Mouse (Mus musculus) MEL-GATA-1-ER (cell line): ENCODE results near the gene Sned1.

Experiments used
- DNase-seq: peaks from one replicate; pipeline ENCODE4 v3.0.0-alpha.2; 2012; ENCODE audit warnings: low read depth; ENCODE audit errors: extremely low read depth

The Sned1 gene

DNA sequence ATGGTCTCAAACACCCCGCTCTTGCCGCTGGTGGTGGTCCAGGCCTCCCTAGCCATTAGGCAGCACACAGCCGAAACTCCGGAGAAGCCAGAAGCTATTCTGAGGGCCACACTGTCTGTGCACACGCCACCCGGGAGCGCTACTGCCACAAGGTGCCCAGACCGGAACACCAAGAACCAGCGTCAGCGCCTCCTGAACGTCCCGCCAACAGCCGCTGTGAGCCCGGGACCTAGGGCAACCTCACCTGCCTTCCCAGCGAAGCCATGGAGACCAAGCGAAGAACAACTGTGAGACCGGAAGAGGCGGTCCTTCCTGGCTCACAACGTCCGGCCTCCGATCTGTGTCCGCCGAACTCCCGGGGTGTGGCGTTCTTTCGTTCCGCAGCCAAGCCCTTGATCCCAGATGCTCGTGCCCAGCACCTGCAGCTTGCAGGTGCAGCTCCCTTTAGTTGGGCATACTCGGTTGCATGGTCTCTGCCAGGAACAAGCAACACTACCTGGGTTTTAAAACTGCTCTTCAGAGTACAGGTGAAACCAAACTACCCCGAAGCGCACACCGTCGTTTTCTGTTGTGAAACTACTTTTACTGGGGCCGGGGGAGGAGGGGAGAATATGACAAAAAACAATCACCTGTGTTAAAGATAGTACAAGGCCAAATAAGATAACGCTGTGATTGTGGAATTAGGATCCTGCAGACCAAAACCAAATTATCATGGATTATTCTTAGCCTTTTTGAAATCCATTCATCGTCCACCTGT, 70.1 kb downstream of the Sned1 start, which contains the start of gene Mterf4:
TSS of gene Mterf4 (minus strand) at position 335 of the 757 bp plus-strand sequence.
- DNase-seq: peak; percentile 80

DNA sequence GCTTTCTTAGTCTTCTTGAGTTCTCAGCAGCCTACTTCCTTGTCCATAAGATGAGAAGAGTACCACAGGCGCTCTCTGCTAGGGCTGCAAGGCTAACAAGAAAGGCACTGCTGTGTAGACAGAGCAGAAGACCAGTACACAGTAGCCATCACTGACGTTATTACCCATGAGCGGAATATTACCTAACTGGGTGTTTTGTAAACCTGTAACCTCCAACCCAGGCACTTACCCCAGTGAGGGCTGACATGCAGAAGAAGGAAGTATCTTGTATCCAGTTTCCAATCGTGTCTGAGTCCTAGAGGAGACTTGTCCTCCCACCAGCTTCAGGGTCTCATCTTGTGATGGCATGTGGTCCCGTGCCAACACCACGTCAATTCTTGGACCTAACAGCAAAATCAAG, 88.3 kb downstream of the Sned1 start:
- DNase-seq: no peak

DNA sequence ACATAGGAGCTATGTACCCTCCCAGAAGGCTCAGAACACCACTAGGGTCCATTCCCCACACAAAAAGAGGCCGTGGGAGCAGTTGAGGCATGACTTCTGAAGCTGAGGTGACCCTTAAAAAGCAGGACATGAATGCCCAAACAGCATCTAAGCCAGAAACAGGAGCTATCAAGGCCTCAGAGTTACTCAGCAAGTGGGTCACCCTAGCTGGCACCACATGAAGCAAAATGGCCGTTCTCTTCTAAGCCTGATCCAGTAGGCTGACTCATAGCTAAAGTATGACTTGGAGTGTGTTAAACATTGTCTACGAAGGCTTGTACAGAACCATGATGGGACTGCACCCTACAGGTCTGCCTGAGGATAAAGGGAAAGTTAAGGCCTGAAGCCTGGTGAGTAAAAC, 90.8 kb downstream of the Sned1 start:
- no peak for DNase-seq

DNA sequence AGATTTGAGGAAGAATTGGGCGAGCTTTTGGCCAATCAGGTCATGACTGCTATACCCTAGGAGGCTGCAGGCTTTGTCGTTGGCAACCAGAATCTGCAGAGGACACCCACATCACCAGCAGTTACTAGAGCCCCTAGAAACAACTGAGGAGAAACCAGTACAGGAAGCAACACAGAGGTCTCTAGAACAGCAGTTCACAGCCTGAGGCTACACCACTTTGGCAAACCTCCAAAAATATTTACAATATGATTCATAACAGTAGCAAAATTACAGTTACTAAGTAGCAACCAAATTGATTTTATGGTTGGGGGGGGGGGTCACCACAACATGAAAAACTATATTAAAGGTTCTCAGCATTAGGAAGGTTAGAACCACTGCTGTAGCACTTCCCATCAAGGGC, 99.0 kb downstream of the Sned1 start:
- DNase-seq: no peak

DNA sequence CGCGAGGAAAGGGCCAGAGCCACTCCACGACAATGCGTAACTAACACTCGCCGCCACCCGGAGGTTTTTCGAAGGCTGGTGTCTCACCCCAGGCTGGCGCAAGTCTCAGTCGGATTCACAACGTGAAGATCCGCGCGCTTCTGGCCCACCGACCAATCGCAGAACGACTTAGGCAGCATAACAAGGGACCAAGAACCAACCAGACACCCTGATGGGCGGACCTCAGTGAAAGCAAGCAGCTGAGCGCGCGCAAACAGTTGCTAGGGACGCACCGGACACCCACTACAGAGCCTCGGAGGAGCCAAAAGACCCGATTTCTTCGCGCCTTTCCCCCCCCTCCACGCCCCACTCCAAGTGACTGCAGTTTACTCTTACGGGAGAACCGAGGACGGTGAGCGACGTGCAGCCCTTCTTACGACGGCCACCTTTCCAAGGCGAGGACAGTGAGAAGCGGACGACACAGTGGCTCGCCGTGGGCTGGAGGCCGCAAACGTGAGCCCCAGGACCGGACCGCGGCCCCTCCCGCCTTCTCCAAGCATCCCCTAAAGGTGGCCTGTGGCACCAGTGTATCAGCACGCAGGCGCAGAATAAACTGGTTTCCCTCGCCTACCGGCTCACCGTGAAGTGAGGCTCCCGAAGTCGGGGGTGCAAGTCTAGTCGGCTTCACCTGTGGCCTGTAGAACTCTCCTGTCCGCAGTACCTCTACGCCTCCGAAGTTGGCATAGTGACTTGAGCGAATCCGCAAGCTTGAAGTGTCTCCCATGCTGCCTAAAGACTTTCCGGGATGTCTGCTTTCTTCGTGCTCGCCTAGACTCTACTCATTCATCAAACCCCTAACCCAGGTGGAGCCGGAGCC, 107.2 kb downstream of the Sned1 start, which contains the start of the genes Ppp1r7 and Pask:
TSS of gene Ppp1r7 (plus strand) at position 207 of the 856 bp plus-strand sequence.
TSS of gene Pask (minus strand) at position 835 of the 856 bp plus-strand sequence.
- DNase-seq: peak; percentile 99

DNA sequence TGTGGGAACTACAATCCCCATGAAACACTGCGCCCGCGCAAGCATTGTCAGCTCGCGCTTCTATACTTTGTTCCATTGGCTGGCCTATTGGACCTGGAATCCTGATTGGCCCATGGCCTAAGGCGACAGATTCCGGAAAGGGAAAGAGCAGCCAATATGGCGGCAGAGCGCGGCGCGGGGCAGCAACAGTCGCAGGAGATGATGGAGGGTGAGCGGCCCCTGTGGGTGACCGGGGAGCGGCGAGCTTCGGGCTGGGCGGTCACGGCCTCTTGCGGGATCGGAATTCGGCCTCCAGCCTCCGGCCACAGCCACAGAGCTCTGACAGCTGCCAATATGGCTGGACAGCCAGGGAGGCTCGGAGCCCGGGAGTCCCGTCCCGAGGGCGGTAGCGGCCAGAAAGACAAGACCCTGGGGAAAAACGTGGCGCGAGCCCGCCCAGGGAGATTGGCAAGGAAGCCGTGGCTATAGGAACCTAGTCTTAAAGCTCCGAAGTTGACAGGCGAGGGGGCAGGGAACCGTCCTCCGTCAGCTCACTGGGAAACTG, 107.9 kb downstream of the Sned1 start:
- DNase-seq: peak; percentile 98

DNA sequence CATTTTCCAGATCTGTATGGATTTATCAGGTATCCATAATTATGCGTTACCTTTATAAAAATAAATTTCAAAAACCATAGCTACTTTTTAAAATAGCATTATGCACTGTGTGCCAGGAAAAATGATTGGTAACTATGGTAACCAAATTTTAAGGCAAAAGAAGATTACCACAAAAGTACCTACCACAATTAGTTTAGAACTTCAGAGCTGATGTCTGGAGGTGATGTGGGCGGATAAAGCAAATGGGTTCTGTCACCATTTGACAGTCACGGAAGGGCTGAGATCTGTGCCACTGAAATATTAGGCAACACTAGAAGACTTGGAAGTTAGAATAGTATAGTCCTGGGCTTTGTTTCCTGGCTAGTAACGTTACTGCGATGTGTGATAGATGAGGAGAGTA, 111.5 kb downstream of the Sned1 start:
- DNase-seq: no peak

DNA sequence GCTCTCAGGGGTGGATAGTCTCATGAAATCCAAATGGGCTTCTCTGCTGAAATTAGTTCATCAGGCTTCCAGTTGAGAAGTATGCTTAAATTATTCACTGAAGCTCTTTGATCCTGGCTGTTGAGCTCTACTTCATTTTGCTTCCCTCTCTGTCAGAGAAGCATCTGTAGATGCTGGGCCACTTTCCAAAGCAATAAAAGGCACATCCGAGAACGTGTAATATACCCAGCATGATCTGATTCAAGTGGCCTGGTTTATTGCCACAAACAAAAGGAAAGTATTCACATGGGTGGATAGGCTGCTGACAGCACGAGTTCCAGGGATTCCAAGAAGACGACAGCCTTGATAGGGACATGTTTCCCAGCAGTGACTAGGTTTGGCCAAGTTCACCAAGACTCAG, 114.1 kb downstream of the Sned1 start:
- DNase-seq: no peak
